Mouse (Mus musculus) liver, adult 2 months (tissue): ENCODE data around the gene Ceacam20.

Experiments used
- CTCF ChIP-seq: fragments of 200-500 bp; IDR thresholded peaks from 2 replicates; pipeline ENCODE4 v1.5.1; 2011; ENCODE audit warnings: low read depth, low read length, control low read depth
- POLR2A ChIP-seq: fragments of 200-500 bp; IDR thresholded peaks from 2 replicates; pipeline ENCODE4 v1.6.1; 2011; ENCODE audit warnings: low read length, control low read depth; ENCODE audit not compliant: insufficient read depth; ENCODE audit errors: extremely low read depth

DNA sequence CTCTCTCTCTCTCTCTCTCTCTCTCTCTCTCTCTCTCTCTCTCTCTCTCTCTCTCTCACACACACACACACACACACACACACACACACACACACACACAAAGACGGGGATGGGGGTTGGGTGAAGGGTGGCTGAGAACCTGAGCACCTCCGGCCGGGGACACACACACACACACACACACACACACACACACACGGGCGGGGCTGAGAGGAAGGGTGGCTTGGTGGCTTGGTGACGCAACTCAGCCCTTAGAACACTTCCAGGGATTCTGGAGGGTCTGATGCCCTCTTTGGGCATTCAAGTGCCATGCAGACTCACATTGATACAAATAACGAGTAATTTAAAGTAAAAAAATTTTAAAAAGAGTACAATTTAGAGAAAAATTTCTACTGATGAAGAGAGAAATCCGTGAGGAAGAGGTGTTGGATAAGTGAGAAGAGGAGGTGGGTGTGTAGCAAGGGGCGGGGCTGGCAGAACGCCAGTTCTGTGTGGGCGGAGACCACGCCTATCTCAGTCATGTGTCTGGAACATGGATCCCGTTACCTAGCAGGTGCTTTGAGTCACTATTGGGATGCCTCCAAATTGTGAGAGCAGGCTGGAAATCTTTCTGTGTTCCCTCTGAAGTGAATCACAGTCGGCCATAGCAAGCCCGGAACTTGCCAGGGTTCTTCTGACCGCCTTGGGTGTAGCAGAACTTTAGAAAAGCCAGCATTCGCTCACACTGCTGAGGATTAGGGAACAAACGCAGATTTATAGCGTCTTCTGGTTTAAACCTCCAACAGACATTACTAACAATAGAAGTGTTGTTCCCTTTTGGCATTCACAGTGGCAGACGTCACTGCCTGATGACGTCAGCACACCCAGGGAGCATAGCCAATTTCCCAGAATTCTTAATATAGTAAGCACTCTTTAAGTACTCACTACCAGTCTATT, 32.1 kb upstream of the Ceacam20 start:
- TF ChIP-seq POLR2A = no peak
- TF ChIP-seq CTCF = no peak
